Mouse (Mus musculus) liver, embryonic 16.5 days (tissue): ENCODE measurements around the gene Mapk6. TPM values are rescaled to one million over a fixed set of nuclear protein-coding genes. Genes with fewer than 3 reads are reported as not detected.
A peak's percentile ranks its signal among the peaks of the same experiment; 100 is the strongest.

Experiments
- ATAC-seq: fragments of 200-750 bp; cut with Nextera tagmentation; 2 replicates; pipeline ENCODE4 v1.8.0; 2017; ENCODE audit warnings: low read depth, mild to moderate bottlenecking, moderate number of reproducible peaks, moderate library complexity
- H3K27ac ChIP-seq: fragments of 300-500 bp; sonication (generic); 2 replicates; pipeline ENCODE4 v1.5.1; 2014; ENCODE audit warnings: mild to moderate bottlenecking, low read length
- H3K27me3 ChIP-seq: fragments of 300-500 bp; sonication (generic); 2 replicates; pipeline ENCODE4 v1.6.1; 2014; ENCODE audit warnings: low read depth, low read length, mixed read lengths; ENCODE audit not compliant: control insufficient read depth, insufficient read depth
- H3K36me3 ChIP-seq: fragments of 300-500 bp; sonication (generic); 2 replicates; pipeline ENCODE4 v1.6.1; 2014; ENCODE audit warnings: mild to moderate bottlenecking; ENCODE audit not compliant: control insufficient read depth, insufficient read depth
- H3K4me1 ChIP-seq: fragments of 300-500 bp; sonication (generic); 2 replicates; pipeline ENCODE4 v1.6.1; 2014; ENCODE audit warnings: low read depth, low read length, mixed read lengths; ENCODE audit not compliant: control insufficient read depth
- H3K4me2 ChIP-seq: fragments of 300-500 bp; sonication (generic); 2 replicates; pipeline ENCODE4 v1.6.1; 2014; ENCODE audit warnings: low read depth, low read length, mixed read lengths
- H3K4me3 ChIP-seq: fragments of 300-500 bp; sonication (generic); 2 replicates; pipeline ENCODE4 v1.5.1; 2014; ENCODE audit warnings: low read depth, mild to moderate bottlenecking, low read length
- H3K9ac ChIP-seq: fragments of 300-500 bp; sonication (generic); 2 replicates; pipeline ENCODE4 v1.6.1; 2014; ENCODE audit warnings: low read depth, low read length
- H3K9me3 ChIP-seq: fragments of 300-500 bp; sonication (generic); replicated peaks from 2 replicates; pipeline ENCODE4 v1.6.1; 2016; ENCODE audit warnings: low read length; ENCODE audit not compliant: control insufficient read depth
- WGBS: fragments of 180-500 bp; shearing (Covaris S2); extraction: QIAGEN DNeasy Blood & Tissue Kit; methylation state at CpG from one replicate; pipeline ENCODE4 v1.1.7; 2014; ENCODE audit not compliant: insufficient replicate concordance; 5-methylcytosine and 5-hydroxymethylcytosine counted together
- polyA plus RNA-seq: library from polyadenylated mRNA; unstranded; fragments of >200 nt; fragmentation: Nextera tagmentation; extraction: Ambion mirVana; gene quantifications from 2 replicates; pipeline ENCODE4 v1.2.1, GENCODE M21; 2015

Gene Mapk6
- polyA plus RNA-seq, 1 experiment from 2014 or later, result 14.3 TPM

- 47% methylated on average over 5 of the region's 5 CpGs for WGBS
- no peak overlapping the region for H3K4me3 ChIP-seq
- H3K4me1 ChIP-seq, result peaks cover 23% of the 10 kb centered on the region
- H3K9me3 ChIP-seq, result no peaks in the 10 kb centered on the region
- no peaks in the 10 kb centered on the region for H3K36me3 ChIP-seq
- H3K27ac ChIP-seq, result no peak overlapping the region
- H3K4me2 ChIP-seq, result no peak overlapping the region
- no peak overlapping the region for H3K9ac ChIP-seq
- no peaks in the 10 kb centered on the region for H3K27me3 ChIP-seq
- ATAC-seq, result no peak
These were observed 3.4 kb upstream of the Mapk6 start for GRCm38 (mm10) chr9:75413206-75413605.

- Histone ChIP-seq H3K27me3 (no peaks in the 10 kb centered on the region), H3K9ac (no peak overlapping the region), H3K9me3 (no peaks in the 10 kb centered on the region), H3K4me2 (no peak overlapping the region), H3K27ac (no peak overlapping the region), H3K4me1 (peaks cover 27% of the 10 kb centered on the region), H3K36me3 (no peaks in the 10 kb centered on the region), H3K4me3 (no peak overlapping the region)
- 29% methylated on average over 9 of the region's 9 CpGs for WGBS
- no peak for ATAC-seq
These were observed 1.8 kb upstream of the Mapk6 start for GRCm38 (mm10) chr9:75411584-75411983.

GRCm38 (mm10) chr9:75410868-75411487, 1.2 kb upstream of the Mapk6 start:
- 38% methylated on average over 6 of the region's 6 CpGs for WGBS

GRCm38 (mm10) chr9:75409031-75409851, 564 bp downstream of the Mapk6 start:
- Histone ChIP-seq H3K9ac (peak overlapping the region; percentile 88), H3K4me2 (peak overlapping the region; percentile 93), H3K4me1 (peaks cover 29% of the 10 kb centered on the region), H3K36me3 (no peaks in the 10 kb centered on the region), H3K27ac (peak overlapping the region; percentile 95), H3K9me3 (no peaks in the 10 kb centered on the region), H3K4me3 (peak overlapping the region; percentile 94), H3K27me3 (no peaks in the 10 kb centered on the region)
- under 1% methylated on average over 70 of the region's 90 CpGs for WGBS
- ATAC-seq, result peak; percentile 58

More at GRCm38 (mm10) chr9:75410868-75411487, 1.2 kb upstream of the Mapk6 start:
- H3K9ac ChIP-seq, result no peak overlapping the region; the same call in 1 of the 2 replicates
- peak overlapping the region; percentile 93; the same call in 1 of the 2 replicates for H3K4me2 ChIP-seq
- ATAC-seq, result no peak
- peaks cover 27% of the 10 kb centered on the region for H3K4me1 ChIP-seq
- no peaks in the 10 kb centered on the region for H3K9me3 ChIP-seq
- no peaks in the 10 kb centered on the region for H3K27me3 ChIP-seq
- H3K4me3 ChIP-seq, result no peak overlapping the region
- H3K27ac ChIP-seq, result no peak overlapping the region; the same call in 1 of the 2 replicates
- H3K36me3 ChIP-seq, result no peaks in the 10 kb centered on the region

- Histone ChIP-seq H3K9ac (peak overlapping the region; percentile 88), H3K4me2 (peak overlapping the region; percentile 93), H3K4me3 (peak overlapping the region; percentile 94), H3K27me3 (no peaks in the 10 kb centered on the region), H3K9me3 (no peaks in the 10 kb centered on the region), H3K27ac (no peak overlapping the region), H3K36me3 (no peaks in the 10 kb centered on the region), H3K4me1 (peaks cover 29% of the 10 kb centered on the region)
- 3% methylated on average over 11 of the region's 11 CpGs for WGBS
- ATAC-seq, result no peak
These were observed 1.5 kb downstream of the Mapk6 start for GRCm38 (mm10) chr9:75408204-75408826.

- no peaks in the 10 kb centered on the region for H3K36me3 ChIP-seq
- H3K9ac ChIP-seq, result no peak overlapping the region
- peaks cover 29% of the 10 kb centered on the region for H3K4me1 ChIP-seq
- no peak for ATAC-seq
- WGBS, result 8% methylated on average over 10 of the region's 10 CpGs
- H3K4me3 ChIP-seq, result peak overlapping the region; percentile 24; the same call in 1 of the 2 replicates
- H3K4me2 ChIP-seq, result peak overlapping the region; percentile 55
- H3K27ac ChIP-seq, result no peak overlapping the region
- H3K9me3 ChIP-seq, result no peaks in the 10 kb centered on the region
- no peaks in the 10 kb centered on the region for H3K27me3 ChIP-seq
These were observed 2.0 kb downstream of the Mapk6 start for GRCm38 (mm10) chr9:75407803-75408202.

- H3K4me2 ChIP-seq, result no peak overlapping the region
- H3K9ac ChIP-seq, result no peak overlapping the region
- no peak overlapping the region for H3K27ac ChIP-seq
- H3K36me3 ChIP-seq, result no peaks in the 10 kb centered on the region
- peaks cover 35% of the 10 kb centered on the region for H3K4me1 ChIP-seq
- H3K9me3 ChIP-seq, result no peaks in the 10 kb centered on the region
- no peaks in the 10 kb centered on the region for H3K27me3 ChIP-seq
- no peak overlapping the region for H3K4me3 ChIP-seq
- WGBS, result 78% methylated on average over 2 of the region's 2 CpGs
- ATAC-seq, result no peak
These were observed 3.7 kb downstream of the Mapk6 start for GRCm38 (mm10) chr9:75406121-75406520.

GRCm38 (mm10) chr9:75403520-75403919, 6.3 kb downstream of the Mapk6 start:
- H3K36me3 ChIP-seq, result no peaks in the 10 kb centered on the region
- no peaks in the 10 kb centered on the region for H3K9me3 ChIP-seq
- no peak overlapping the region for H3K27ac ChIP-seq
- ATAC-seq, result no peak
- H3K4me2 ChIP-seq, result no peak overlapping the region
- H3K4me1 ChIP-seq, result peaks cover 17% of the 10 kb centered on the region
- 68% methylated on average over 3 of the region's 3 CpGs for WGBS
- no peaks in the 10 kb centered on the region for H3K27me3 ChIP-seq
- no peak overlapping the region for H3K9ac ChIP-seq
- H3K4me3 ChIP-seq, result no peak overlapping the region
